Comparison of ENCODE assay signal across 22 mouse cellular contexts in genomic region chr12:51521610-51522120, GRCm38 (mm10).
DNase-seq lines count a peak whose midpoint lies in the region; ATAC-seq and TF ChIP-seq lines count a peak whose summit lies in the region.
"Had no signal": no experiment of that assay in that cellular context is flagged by ENCODE, and none has a peak within 500 bp of the region (broad histone marks: within the 10 kb centered on the region; RNA-seq: fewer than 3 reads in every experiment).

No protein-coding gene starts in this region.

- H3K36me3 ChIP-seq in E14TG2a.4 (ENCODE audit: insufficient read depth, low read length): no peaks in the 10 kb centered on the region
- H3K36me3 ChIP-seq: embryonic facial prominence, embryonic 10.5 days; embryonic facial prominence, embryonic 12.5 days; forebrain, embryonic 15.5 days; G1E had no signal

- peaks cover 11% of the 10 kb centered on the region; the same call in 1 of the 2 replicates for H3K27me3 ChIP-seq in E14TG2a.4 (ENCODE audit: insufficient read depth, low read length)
- H3K27me3 ChIP-seq: embryonic facial prominence, embryonic 12.5 days; forebrain, embryonic 13.5 days; forebrain, embryonic 15.5 days had no signal

- no peak for ATAC-seq in megakaryocyte-erythroid progenitor cell, adult 5-6 weeks (replicated peaks; ENCODE audit: low FRiP score, low TSS enrichment, poor library complexity, severe bottlenecking)
- ATAC-seq: activated CD4-positive, CD25-positive, alpha-beta regulatory T cell, adult 4 months; forebrain, embryonic 13.5 days; forebrain, embryonic 15.5 days; forebrain, postnatal 0 days; Patski had no signal

- no peak for TF ChIP-seq CTCF in E14TG2a.4 (conservative IDR thresholded peaks at IDR 0.05; ENCODE audit: low read length)

- no peaks in the 10 kb centered on the region for H3K9me3 ChIP-seq in E14TG2a.4 (ENCODE audit: low read length)
- H3K9me3 ChIP-seq: embryonic facial prominence, embryonic 10.5 days; embryonic facial prominence, embryonic 12.5 days; forebrain, embryonic 13.5 days; forebrain, embryonic 15.5 days; G1E had no signal

- peaks cover 64% of the 10 kb centered on the region for H3K4me1 ChIP-seq in E14TG2a.4 (replicated peaks; ENCODE audit: low read depth, low read length)
- H3K4me1 ChIP-seq: embryonic facial prominence, embryonic 10.5 days; embryonic facial prominence, embryonic 12.5 days; forebrain, embryonic 13.5 days; forebrain, embryonic 15.5 days had no signal

- peak overlapping the region; percentile 51 for H3K4me3 ChIP-seq in E14TG2a.4 (replicated peaks; ENCODE audit: low read length)
- H3K4me3 ChIP-seq: embryonic facial prominence, embryonic 10.5 days; embryonic facial prominence, embryonic 12.5 days; forebrain, embryonic 13.5 days; forebrain, embryonic 15.5 days had no signal

- DNase-seq in ES-CJ7 (ENCODE audit: low read depth, low spot score) (peak; percentile 95), R1 (ENCODE audit: low read depth, low spot score) (peak; percentile 86)
- DNase-seq in urinary bladder, postnatal 10 days (ENCODE audit: low spot score): no peak
- DNase-seq in thymus, postnatal 10 days (ENCODE audit: low spot score in 2 of 2): no peak
- DNase-seq: adrenal gland, adult 8-10 months; adrenal gland, postnatal 14 days; adrenal gland, postnatal 36 days; cerebellum, adult 11-12 months; cerebellum, adult 2 months; cerebellum, adult 9-10 months; cerebellum, postnatal 10 days; cerebellum, postnatal 25 days; forebrain, postnatal 0 days had no signal

Comparison
In these comparisons a context has a peak if more than half of its experiments do, and no peak if none do; other contexts are left out.
1. DNase-seq: peak in ES-CJ7 (single experiment) and R1 (single experiment); none in urinary bladder, postnatal 10 days (single experiment) and thymus, postnatal 10 days (0 of 2).